Mouse (Mus musculus) stomach, embryonic 14.5 days (tissue): ENCODE results near the gene Ktn1. TPM values are rescaled to one million over a fixed set of nuclear protein-coding genes. Genes with fewer than 3 reads are reported as not detected.

Experiments
- ATAC-seq: fragments of 200-750 bp; cut with Nextera tagmentation; 2 replicates; pipeline ENCODE4 v1.8.0; 2017; ENCODE audit warnings: low read depth, moderate TSS enrichment; ENCODE audit not compliant: insufficient number of reproducible peaks, insufficient read depth, low FRiP score
- H3K27ac ChIP-seq: fragments of 300-500 bp; sonication (generic); 2 replicates; pipeline ENCODE4 v1.5.1; 2014; ENCODE audit warnings: mild to moderate bottlenecking, low read length, moderate library complexity, mixed read lengths
- H3K27me3 ChIP-seq: fragments of 300-500 bp; sonication (generic); 2 replicates; pipeline ENCODE4 v1.6.1; 2014; ENCODE audit warnings: low read length, control low read depth, mixed read lengths; ENCODE audit not compliant: control insufficient read depth, insufficient read depth
- H3K36me3 ChIP-seq: fragments of 300-500 bp; sonication (generic); 2 replicates; pipeline ENCODE4 v1.6.1; 2014; ENCODE audit warnings: mild to moderate bottlenecking, control low read depth, low read length, moderate library complexity, mixed read lengths; ENCODE audit not compliant: control insufficient read depth, insufficient read depth
- H3K4me1 ChIP-seq: fragments of 300-500 bp; sonication (generic); 2 replicates; pipeline ENCODE4 v1.6.1; 2014; ENCODE audit warnings: low read length, control low read depth, mixed read lengths; ENCODE audit not compliant: control insufficient read depth, insufficient read depth
- H3K4me2 ChIP-seq: fragments of 300-500 bp; sonication (generic); replicated peaks from 2 replicates; pipeline ENCODE4 v1.6.1; 2014; ENCODE audit warnings: low read depth, low read length, control low read depth
- H3K4me3 ChIP-seq: fragments of 300-500 bp; sonication (generic); 2 replicates; pipeline ENCODE4 v1.5.1; 2014; ENCODE audit warnings: low read depth, low read length, control low read depth
- H3K9ac ChIP-seq: fragments of 300-500 bp; sonication (generic); replicated peaks from 2 replicates; pipeline ENCODE4 v1.6.1; 2014; ENCODE audit warnings: low read depth, mild to moderate bottlenecking, control low read depth, low read length, moderate library complexity, mixed read lengths
- H3K9me3 ChIP-seq: fragments of 300-500 bp; sonication (generic); 2 replicates; pipeline ENCODE4 v1.6.1; 2016; ENCODE audit warnings: low read depth, low read length, control low read depth; ENCODE audit not compliant: control insufficient read depth
- whole genome bisulfite sequencing: fragments of 180-500 bp; shearing (Covaris S2); extraction: QIAGEN DNeasy Blood & Tissue Kit; methylation state at CpG from one replicate; pipeline ENCODE4 v1.1.7; 2014; 5-methylcytosine and 5-hydroxymethylcytosine counted together
- polyA plus RNA-seq: library from polyadenylated mRNA; unstranded; fragments of >200 nt; fragmentation: Nextera tagmentation; extraction: Ambion mirVana; gene quantifications from 2 replicates; pipeline ENCODE4 v1.2.1, GENCODE M21; 2014

The Ktn1 gene
- 93.2 and 94.3 TPM in 2 replicates for polyA plus RNA-seq

DNA sequence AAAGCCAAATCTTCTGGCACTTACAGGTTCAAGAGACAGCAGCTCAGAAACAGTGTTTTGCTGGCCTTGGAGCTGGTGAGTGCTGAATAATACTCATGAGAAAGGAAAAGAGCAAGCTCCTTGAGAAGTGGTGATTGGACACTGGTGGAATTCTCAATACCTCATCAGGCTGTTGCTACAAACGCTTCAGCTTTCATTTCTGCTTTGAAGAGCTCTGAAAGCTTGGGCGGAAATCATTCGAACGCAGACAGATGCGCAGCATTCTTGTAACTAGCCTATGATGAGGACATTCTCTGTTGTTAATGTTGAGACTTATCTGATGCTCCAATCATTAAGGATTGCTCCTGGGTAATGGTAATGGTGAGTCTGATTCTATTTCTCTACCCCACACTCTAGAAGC is at the start of gene Ktn1:
Ktn1 (plus strand) TSS at position 231 of the 400 bp plus-strand sequence.
- Histone ChIP-seq H3K27ac (peak within 1 kb of the TSS; percentile 96), H3K4me1 (peaks cover 12% of the 10 kb centered on the region; the same call in 1 of the 2 replicates), H3K4me2 (peak within 1 kb of the TSS; percentile 74), H3K9ac (peak within 1 kb of the TSS; percentile 91), H3K9me3 (no peaks in the 10 kb centered on the region), H3K36me3 (no peaks in the 10 kb centered on the region), H3K27me3 (no peaks in the 10 kb centered on the region), H3K4me3 (peak within 1 kb of the TSS; percentile 98)
- WGBS = 48% methylated on average over 5 of the region's 5 CpGs
- ATAC-seq = no peak

DNA sequence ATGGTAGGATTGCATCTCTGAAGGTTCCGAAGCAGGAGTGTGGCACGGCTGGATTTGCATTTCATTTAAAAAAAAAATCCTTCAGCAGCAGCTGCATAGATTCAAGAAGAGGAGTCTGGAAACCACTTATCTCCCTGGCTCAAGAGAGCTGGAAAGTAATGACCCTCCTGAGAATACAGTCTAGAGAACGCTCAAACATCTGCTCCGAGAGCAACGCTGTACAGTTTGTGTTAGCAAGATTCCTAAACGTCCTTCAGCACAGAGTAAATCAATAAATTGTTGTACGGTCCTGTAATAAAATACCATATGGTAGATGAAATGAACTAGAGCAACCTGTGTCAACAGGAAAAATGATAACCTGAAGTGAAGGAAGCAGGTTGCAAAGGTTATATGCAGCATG is 35.0 kb upstream of the Ktn1 start:
- Histone ChIP-seq H3K4me3 (no peak overlapping the region), H3K27me3 (no peaks in the 10 kb centered on the region), H3K27ac (no peak overlapping the region), H3K4me1 (no peaks in the 10 kb centered on the region), H3K9ac (no peak overlapping the region), H3K9me3 (no peaks in the 10 kb centered on the region), H3K36me3 (no peaks in the 10 kb centered on the region), H3K4me2 (no peak overlapping the region)
- no peak for ATAC-seq
- WGBS = 50% methylated on average over 7 of the region's 7 CpGs

DNA sequence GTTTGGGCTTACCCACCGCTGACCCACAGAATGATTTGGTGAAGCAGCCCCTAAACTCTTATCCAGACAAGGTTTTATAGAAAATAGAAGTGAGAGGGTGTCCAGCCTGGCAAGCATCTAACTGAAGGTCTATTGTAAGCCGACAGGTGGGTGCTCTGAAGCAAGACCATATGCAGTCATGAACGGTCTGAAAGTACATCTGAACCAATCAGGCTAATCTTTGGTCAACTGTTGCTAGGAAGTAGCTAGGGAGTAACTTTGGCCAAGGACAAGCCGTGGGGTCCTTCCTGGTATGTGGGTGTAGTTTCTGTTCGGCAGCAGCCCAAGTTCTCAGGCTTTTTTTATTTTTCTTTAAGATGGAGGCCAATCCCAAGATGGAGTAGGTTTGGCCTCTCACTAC is 29.4 kb upstream of the Ktn1 start:
- ATAC-seq = no peak
- 85% methylated on average over 5 of the region's 5 CpGs for WGBS
- H3K4me2 ChIP-seq = no peak overlapping the region

DNA sequence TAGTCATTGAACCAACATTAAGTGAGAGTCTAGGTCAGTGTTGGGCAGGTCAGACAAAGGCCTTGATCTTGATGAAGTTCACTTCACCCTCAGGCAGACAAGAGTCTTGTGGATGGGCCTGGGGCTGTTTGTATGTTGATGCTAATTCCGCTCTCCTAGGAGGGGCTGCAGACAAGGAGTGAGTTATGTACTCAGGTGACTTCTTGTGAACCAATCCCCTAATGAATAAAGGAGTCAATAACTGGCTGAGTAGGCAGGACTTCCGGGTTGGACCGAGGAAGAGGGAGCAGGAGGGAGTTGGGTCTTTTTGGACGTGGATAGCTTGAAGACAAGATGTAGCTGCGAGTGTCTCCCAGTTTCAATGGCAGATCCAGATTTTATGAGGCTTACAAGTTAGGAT is 26.3 kb upstream of the Ktn1 start:
- Histone ChIP-seq H3K9me3 (no peaks in the 10 kb centered on the region), H3K36me3 (no peaks in the 10 kb centered on the region), H3K27me3 (no peaks in the 10 kb centered on the region), H3K4me3 (no peak overlapping the region), H3K4me2 (no peak overlapping the region), H3K9ac (no peak overlapping the region), H3K27ac (no peak overlapping the region), H3K4me1 (no peaks in the 10 kb centered on the region)
- no peak for ATAC-seq
- 85% methylated on average over 5 of the region's 5 CpGs for WGBS

More for the DNA sequence above, 29.4 kb upstream of the Ktn1 start:
- Histone ChIP-seq H3K27me3 (no peaks in the 10 kb centered on the region), H3K36me3 (no peaks in the 10 kb centered on the region), H3K9me3 (no peaks in the 10 kb centered on the region), H3K4me3 (no peak overlapping the region), H3K9ac (no peak overlapping the region), H3K27ac (no peak overlapping the region), H3K4me1 (no peaks in the 10 kb centered on the region)

DNA sequence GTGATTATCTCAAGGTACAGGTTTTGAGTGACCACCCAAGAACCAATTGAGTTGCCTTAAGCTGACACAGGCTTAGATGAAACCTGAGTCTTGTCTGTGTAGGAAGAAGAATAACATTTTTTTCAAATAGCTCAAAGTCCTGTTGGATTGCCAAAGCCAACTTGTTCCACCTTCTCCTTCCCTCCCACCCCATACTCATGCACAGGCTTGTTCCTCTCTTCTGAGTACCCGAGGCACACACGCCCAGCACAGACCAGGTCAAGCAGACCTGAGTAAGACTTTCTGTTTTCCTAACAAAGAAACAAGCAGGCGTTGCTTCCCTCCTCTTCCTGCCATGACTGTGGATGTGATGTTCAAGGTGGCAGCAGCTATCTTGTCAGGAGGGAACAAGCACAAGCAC is 23.4 kb upstream of the Ktn1 start:
- H3K4me2 ChIP-seq = no peak overlapping the region
- H3K4me1 ChIP-seq = no peaks in the 10 kb centered on the region
- no peaks in the 10 kb centered on the region for H3K36me3 ChIP-seq
- H3K9me3 ChIP-seq = no peaks in the 10 kb centered on the region
- ATAC-seq = no peak
- H3K27me3 ChIP-seq = no peaks in the 10 kb centered on the region
- WGBS = 57% methylated on average over 3 of the region's 3 CpGs
- H3K4me3 ChIP-seq = no peak overlapping the region
- no peak overlapping the region for H3K27ac ChIP-seq
- no peak overlapping the region for H3K9ac ChIP-seq

DNA sequence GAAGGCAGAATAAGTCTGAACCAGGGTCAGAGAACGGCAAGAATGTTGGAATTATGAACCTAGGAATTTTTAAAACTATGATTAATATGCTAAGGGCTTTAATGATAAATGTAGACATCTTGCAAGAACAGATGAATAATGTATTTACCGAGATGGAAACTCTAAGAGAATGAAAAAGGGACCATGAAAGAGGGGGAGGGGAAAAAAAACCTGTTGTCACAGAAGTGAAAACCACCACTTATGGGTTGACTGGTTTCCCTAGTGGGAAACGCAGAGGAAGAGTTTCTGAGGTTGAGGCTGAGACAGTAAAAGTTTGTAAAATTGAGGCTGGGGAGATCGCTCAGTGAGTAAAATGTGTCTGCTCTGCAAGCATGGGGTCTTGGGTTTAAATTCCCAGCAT is 22.1 kb upstream of the Ktn1 start:
- H3K27me3 ChIP-seq = no peaks in the 10 kb centered on the region
- 75% methylated on average over 4 of the region's 4 CpGs for WGBS
- no peak overlapping the region for H3K27ac ChIP-seq
- H3K36me3 ChIP-seq = no peaks in the 10 kb centered on the region
- no peak overlapping the region for H3K9ac ChIP-seq
- H3K4me2 ChIP-seq = no peak overlapping the region
- no peaks in the 10 kb centered on the region for H3K9me3 ChIP-seq
- H3K4me1 ChIP-seq = no peaks in the 10 kb centered on the region
- H3K4me3 ChIP-seq = no peak overlapping the region
- ATAC-seq = no peak

DNA sequence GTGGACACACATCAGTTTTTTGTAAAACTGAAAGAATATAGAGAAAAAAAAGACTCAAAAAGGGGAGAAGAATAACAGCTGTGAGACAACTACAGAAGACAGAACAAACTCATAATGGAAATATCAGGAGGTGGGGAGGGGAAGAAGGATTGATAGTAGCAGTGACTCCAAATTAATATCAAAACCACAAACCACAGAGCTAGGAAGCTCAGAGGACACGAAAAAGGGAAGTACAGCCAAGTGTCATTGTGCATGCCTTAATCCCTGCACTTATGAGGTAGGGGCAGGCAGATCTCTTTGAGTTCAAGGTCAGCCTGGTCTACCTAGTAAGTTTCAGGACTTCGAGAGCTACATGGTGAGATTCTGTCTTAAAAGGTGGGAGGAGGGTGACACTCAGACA is 21.4 kb upstream of the Ktn1 start:
- Histone ChIP-seq H3K36me3 (no peaks in the 10 kb centered on the region), H3K4me3 (no peak overlapping the region), H3K9ac (no peak overlapping the region), H3K9me3 (no peaks in the 10 kb centered on the region), H3K4me2 (no peak overlapping the region), H3K4me1 (no peaks in the 10 kb centered on the region), H3K27me3 (no peaks in the 10 kb centered on the region), H3K27ac (no peak overlapping the region)
- WGBS = 79% methylated on average over 2 of the region's 2 CpGs
- no peak for ATAC-seq

DNA sequence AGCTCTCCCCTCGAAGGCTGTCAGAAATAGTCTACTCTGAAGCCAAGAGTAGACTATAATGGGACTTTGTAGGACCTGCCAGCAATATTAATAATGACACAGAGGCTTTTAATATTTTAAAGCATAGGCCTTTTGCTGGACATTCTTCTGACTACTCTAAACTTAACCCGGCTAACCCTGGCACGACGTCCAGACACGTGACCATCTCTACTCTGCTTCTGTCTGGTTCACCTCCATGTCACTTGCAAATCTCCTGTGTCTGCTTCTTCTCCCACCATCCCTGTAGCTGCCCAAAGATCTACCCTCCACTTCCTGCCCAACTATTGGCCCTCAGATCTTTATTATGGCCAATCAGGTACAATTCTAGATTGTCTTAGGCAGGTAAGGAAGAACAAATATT is 20.9 kb upstream of the Ktn1 start:
- H3K9me3 ChIP-seq = no peaks in the 10 kb centered on the region
- no peaks in the 10 kb centered on the region for H3K4me1 ChIP-seq
- no peak overlapping the region for H3K4me3 ChIP-seq
- ATAC-seq = no peak
- 71% methylated on average over 5 of the region's 5 CpGs for WGBS
- no peaks in the 10 kb centered on the region for H3K36me3 ChIP-seq
- no peak overlapping the region for H3K4me2 ChIP-seq
- no peak overlapping the region for H3K9ac ChIP-seq
- no peak overlapping the region for H3K27ac ChIP-seq
- H3K27me3 ChIP-seq = no peaks in the 10 kb centered on the region

DNA sequence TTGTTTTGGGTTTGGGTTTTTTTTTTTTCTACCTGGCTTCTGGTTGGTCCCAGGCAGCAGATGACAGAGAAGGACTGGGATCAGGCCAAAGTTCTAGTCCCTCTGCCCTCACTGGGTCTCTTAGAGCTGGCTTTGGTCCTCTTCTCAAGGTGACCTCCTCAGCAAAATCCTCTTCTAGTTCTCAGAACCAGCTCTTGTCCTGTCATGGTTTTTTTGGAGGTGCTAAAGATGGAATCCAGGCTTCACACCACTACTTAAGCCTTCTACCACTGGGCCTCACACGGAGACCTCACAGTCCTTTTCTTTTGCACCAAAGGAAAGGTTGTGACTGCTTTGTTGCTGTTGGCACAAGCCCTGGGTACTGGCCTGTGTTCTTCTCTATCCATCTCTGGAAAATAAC is 15.8 kb upstream of the Ktn1 start:
- H3K27me3 ChIP-seq = no peaks in the 10 kb centered on the region
- no peak overlapping the region for H3K4me3 ChIP-seq
- no peaks in the 10 kb centered on the region for H3K36me3 ChIP-seq
- 82% methylated on average over 1 of the region's 1 CpGs for WGBS
- H3K27ac ChIP-seq = no peak overlapping the region
- H3K9me3 ChIP-seq = no peaks in the 10 kb centered on the region
- peaks cover 15% of the 10 kb centered on the region for H3K4me1 ChIP-seq
- no peak overlapping the region for H3K9ac ChIP-seq
- no peak for ATAC-seq
- no peak overlapping the region for H3K4me2 ChIP-seq
